Mouse (Mus musculus): Measurements from ENCODE around the gene Ttc13. TPM values are rescaled to one million over a fixed set of nuclear protein-coding genes. Genes with fewer than 3 reads are reported as not detected.

Gene Ttc13
- polyA plus RNA-seq, 1 experiment from 2014 or later, result 61.4 TPM

Other genes starting within 250 kb of the Ttc13 start
- gene Cog2, start 201.2 kb downstream of the Ttc13 start, polyA plus RNA-seq (2016; fragmentation: Nextera tagmentation; extraction: Ambion mirVana), result 44.2 and 44.6 TPM in 2 replicates
- 0.35 and 0.44 TPM in 2 replicates for gene Agt, start 152.3 kb downstream of the Ttc13 start, polyA plus RNA-seq (2016; fragmentation: Nextera tagmentation; extraction: Ambion mirVana)
- not detected in 2 replicates for gene Capn9, start 145.9 kb downstream of the Ttc13 start, polyA plus RNA-seq (2016; fragmentation: Nextera tagmentation; extraction: Ambion mirVana)
- 26.6 and 31.2 TPM in 2 replicates for gene 2310022B05Rik, start 58.6 kb downstream of the Ttc13 start, polyA plus RNA-seq (2016; fragmentation: Nextera tagmentation; extraction: Ambion mirVana)
- gene Arv1, start 156 bp upstream of the Ttc13 start, polyA plus RNA-seq (2016; fragmentation: Nextera tagmentation; extraction: Ambion mirVana), result 33.4 and 37.7 TPM in 2 replicates
- gene Fam89a, start 29.8 kb upstream of the Ttc13 start, polyA plus RNA-seq (2016; fragmentation: Nextera tagmentation; extraction: Ambion mirVana), result 5.1 and 6.0 TPM in 2 replicates
- gene Trim67, start 71.1 kb upstream of the Ttc13 start, polyA plus RNA-seq (2016; fragmentation: Nextera tagmentation; extraction: Ambion mirVana), result 11.9 and 13.2 TPM in 2 replicates
- gene Gnpat, start 141.1 kb upstream of the Ttc13 start, polyA plus RNA-seq (2016; fragmentation: Nextera tagmentation; extraction: Ambion mirVana), result 103 and 107 TPM in 2 replicates
- gene 2810004N23Rik, start 141.1 kb upstream of the Ttc13 start, polyA plus RNA-seq (2016; fragmentation: Nextera tagmentation; extraction: Ambion mirVana), result 42.2 and 43.9 TPM in 2 replicates
- gene Exoc8, start 175.7 kb upstream of the Ttc13 start, polyA plus RNA-seq (2016; fragmentation: Nextera tagmentation; extraction: Ambion mirVana), result 17.2 and 18.8 TPM in 2 replicates
- gene Sprtn, start 175.9 kb upstream of the Ttc13 start, polyA plus RNA-seq (2016; fragmentation: Nextera tagmentation; extraction: Ambion mirVana), result 15.2 and 17.0 TPM in 2 replicates
- gene Egln1, start 227.3 kb upstream of the Ttc13 start, polyA plus RNA-seq (2016; fragmentation: Nextera tagmentation; extraction: Ambion mirVana), result 17.3 and 17.5 TPM in 2 replicates